Mouse (Mus musculus): ENCODE measurements around the gene Pth1r.

- TF ChIP-seq CTCF (IDR thresholded peaks at IDR 0.05; ENCODE audit: low read depth, low read length) (no peak), POLR2A (IDR thresholded peaks at IDR 0.05; ENCODE audit: borderline replicate concordance, low read depth, low read length) (no peak)
Observed at GRCm38 (mm10) chr9:110711996-110712395, 34.9 kb downstream of the Pth1r start.
